Mouse (Mus musculus): ENCODE measurements around the gene Zdhhc22. TPM values are rescaled to one million over a fixed set of nuclear protein-coding genes. Genes with fewer than 3 reads are reported as not detected.

The Zdhhc22 gene
- polyA plus RNA-seq (2011; ENCODE audit: insufficient read depth, insufficient read length, low read depth, missing spikeins) = not detected in 2 replicates

DNA sequence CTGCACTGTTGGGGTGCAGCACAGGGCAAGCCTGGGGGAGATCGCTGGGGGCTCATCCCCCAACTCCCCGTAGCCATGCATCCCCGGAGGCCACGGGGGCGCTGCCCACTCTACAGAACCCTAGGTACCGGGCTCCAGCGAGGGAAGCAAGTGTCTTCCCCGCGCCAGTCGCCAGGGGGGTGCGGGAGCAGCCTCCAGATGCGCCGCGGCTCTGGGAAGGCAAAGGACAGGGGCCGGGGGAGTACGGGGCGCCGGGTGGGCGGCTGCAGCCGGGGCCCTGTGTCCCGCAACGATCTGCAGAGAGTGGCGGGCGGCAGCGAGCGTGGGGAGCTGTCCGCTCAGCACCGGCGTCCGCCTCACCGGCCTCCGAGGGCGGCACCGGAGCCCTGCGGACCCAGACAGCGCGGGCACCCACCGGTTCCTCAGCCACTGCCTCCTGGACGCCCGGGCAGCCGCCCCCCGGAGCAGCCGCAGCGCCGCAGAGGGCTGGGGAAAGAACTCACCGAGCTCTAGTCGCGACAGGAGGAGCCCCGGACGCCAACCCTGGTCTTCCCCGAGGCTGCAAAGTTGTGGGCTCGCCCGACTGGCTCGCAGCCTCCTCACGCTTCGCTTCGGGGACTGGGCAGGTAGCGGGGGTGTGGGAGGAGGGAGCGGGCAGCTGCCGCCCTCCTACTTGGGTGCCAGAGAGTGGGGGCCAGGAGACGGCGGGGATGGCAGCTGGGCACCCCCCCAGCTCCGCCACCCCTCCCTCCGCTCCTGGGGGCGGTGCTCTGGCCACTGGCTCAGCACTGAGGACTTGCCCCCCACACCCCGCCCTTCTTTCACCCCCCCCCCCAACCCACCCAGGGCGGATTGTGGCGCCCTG is at the start of gene Zdhhc22:
Gene Zdhhc22, minus strand, starts transcription at position 541 of the 865 bp plus-strand sequence.
- Histone ChIP-seq H3K36me3 (ENCODE audit: control insufficient read depth, insufficient read depth, low read length, poor library complexity, severe bottlenecking) (no peaks in the 10 kb centered on the region), H3K9ac (ENCODE audit: low read depth, poor library complexity, severe bottlenecking) (0 out of 2 replicates have a peak within 1 kb of the TSS, but pooled peaks have one; percentile 13), H3K27ac (ENCODE audit: insufficient read depth, low read length) (no peak within 1 kb of the TSS), H3K4me3 (ENCODE audit: low read depth, low read length) (peak within 1 kb of the TSS; percentile 26), H3K27me3 (ENCODE audit: control insufficient read depth, insufficient read depth, low read length, poor library complexity, severe bottlenecking) (peaks cover 9% of the 10 kb centered on the region; the same call in 1 of the 2 replicates), H3K9me3 (replicated peaks; ENCODE audit: control insufficient read depth, insufficient read depth, low read length, poor library complexity, severe bottlenecking) (no peaks in the 10 kb centered on the region), H3K4me1 (ENCODE audit: control insufficient read depth, insufficient read depth, low read length) (no peaks in the 10 kb centered on the region)
- TF ChIP-seq EP300 (IDR thresholded peaks at IDR 0.05; ENCODE audit: insufficient read depth, low read depth, low read length) (no peak), POLR2A (IDR thresholded peaks at IDR 0.05; ENCODE audit: insufficient read depth, low read length) (no peak), CTCF (IDR thresholded peaks at IDR 0.05; ENCODE audit: low read depth, low read length) (no peak)

DNA sequence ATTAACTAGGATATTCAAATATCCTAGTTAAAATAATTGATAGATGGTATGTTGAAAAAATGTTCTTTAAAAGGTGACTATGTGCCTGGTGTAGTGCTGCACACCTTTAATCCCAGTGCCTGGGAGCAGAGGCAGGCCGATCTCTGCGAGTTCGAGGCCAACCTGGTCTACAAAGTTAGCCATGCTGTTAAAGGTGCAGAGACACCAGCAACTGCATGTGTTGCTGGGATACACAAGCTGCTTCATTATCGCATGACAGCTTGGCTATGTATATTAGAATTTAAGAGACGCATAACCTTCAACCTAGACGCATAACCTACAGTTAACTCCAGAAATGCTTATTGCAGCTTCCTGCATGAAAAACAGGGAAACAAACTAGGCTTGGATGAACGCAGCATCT is 46.4 kb upstream of the Zdhhc22 start:
- Histone ChIP-seq H3K27ac (ENCODE audit: insufficient read depth, low read length) (no peak overlapping the region), H3K36me3 (ENCODE audit: control insufficient read depth, insufficient read depth, low read length, poor library complexity, severe bottlenecking) (no peaks in the 10 kb centered on the region), H3K9ac (ENCODE audit: low read depth, poor library complexity, severe bottlenecking) (no peak overlapping the region), H3K4me1 (ENCODE audit: control insufficient read depth, insufficient read depth, low read length) (no peaks in the 10 kb centered on the region), H3K27me3 (ENCODE audit: control insufficient read depth, insufficient read depth, low read length, poor library complexity, severe bottlenecking) (no peaks in the 10 kb centered on the region), H3K9me3 (replicated peaks; ENCODE audit: control insufficient read depth, insufficient read depth, low read length, poor library complexity, severe bottlenecking) (no peaks in the 10 kb centered on the region), H3K4me3 (ENCODE audit: low read depth, low read length) (no peak overlapping the region)
- TF ChIP-seq POLR2A (IDR thresholded peaks at IDR 0.05; ENCODE audit: insufficient read depth, low read length) (no peak), EP300 (IDR thresholded peaks at IDR 0.05; ENCODE audit: insufficient read depth, low read depth, low read length) (no peak)

GRCm38 (mm10) chr12:87031163-87031763 is 41.0 kb upstream of the Zdhhc22 start:
- no peak overlapping the region for H3K27ac ChIP-seq (ENCODE audit: insufficient read depth, low read length)
- H3K9me3 ChIP-seq (replicated peaks; ENCODE audit: control insufficient read depth, insufficient read depth, low read length, poor library complexity, severe bottlenecking) = no peaks in the 10 kb centered on the region
- TF ChIP-seq POLR2A (IDR thresholded peaks at IDR 0.05; ENCODE audit: insufficient read depth, low read length) = no peak
- no peak for TF ChIP-seq CTCF (IDR thresholded peaks at IDR 0.05; ENCODE audit: low read depth, low read length)
- TF ChIP-seq EP300 (IDR thresholded peaks at IDR 0.05; ENCODE audit: insufficient read depth, low read depth, low read length) = no peak
- H3K4me3 ChIP-seq (ENCODE audit: low read depth, low read length) = no peak overlapping the region
- no peaks in the 10 kb centered on the region for H3K4me1 ChIP-seq (ENCODE audit: control insufficient read depth, insufficient read depth, low read length)
- H3K27me3 ChIP-seq (ENCODE audit: control insufficient read depth, insufficient read depth, low read length, poor library complexity, severe bottlenecking) = no peaks in the 10 kb centered on the region
- no peaks in the 10 kb centered on the region for H3K36me3 ChIP-seq (ENCODE audit: control insufficient read depth, insufficient read depth, low read length, poor library complexity, severe bottlenecking)
- no peak overlapping the region for H3K9ac ChIP-seq (ENCODE audit: low read depth, poor library complexity, severe bottlenecking)

DNA sequence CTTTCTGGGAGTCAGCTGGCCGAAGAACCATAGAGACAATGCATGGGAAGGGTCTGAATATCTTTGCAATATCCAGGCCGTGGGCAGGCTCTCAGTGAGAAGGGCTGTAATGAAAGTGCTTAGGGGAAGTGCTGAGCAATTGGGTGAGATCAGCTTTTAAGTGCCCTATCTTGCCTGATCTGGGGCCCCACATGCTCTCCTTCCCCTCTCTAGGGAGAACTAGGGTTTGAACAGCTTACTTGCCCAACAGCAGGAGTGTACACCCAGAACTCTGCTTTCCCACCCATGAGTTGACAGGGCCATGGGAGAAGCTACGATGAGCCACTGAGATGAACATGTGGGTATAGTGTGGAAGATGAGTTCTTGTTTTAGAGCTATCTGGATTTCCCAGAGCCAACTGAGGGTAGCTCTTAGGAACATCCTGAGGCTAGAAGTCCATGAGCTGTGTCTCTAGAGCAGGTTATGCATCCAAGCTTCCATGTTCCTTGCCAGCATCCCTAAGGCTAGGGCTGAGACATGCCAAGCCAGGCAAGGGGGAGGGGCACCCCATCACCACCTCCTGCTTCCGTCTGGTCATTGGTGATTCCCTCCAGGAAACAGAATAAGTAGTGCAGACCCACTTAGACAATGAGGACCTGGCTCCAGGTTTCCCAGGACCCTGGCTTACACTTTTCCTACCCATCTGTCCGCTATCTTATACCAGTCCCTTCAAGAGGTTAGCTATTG is 39.2 kb upstream of the Zdhhc22 start:
- no peak overlapping the region for H3K4me3 ChIP-seq (ENCODE audit: low read depth, low read length)
- H3K9ac ChIP-seq (ENCODE audit: low read depth, poor library complexity, severe bottlenecking) = no peak overlapping the region
- peaks cover 3% of the 10 kb centered on the region for H3K4me1 ChIP-seq (ENCODE audit: control insufficient read depth, insufficient read depth, low read length)
- no peaks in the 10 kb centered on the region for H3K27me3 ChIP-seq (ENCODE audit: control insufficient read depth, insufficient read depth, low read length, poor library complexity, severe bottlenecking)
- no peak for TF ChIP-seq EP300 (IDR thresholded peaks at IDR 0.05; ENCODE audit: insufficient read depth, low read depth, low read length)
- no peak for TF ChIP-seq POLR2A (IDR thresholded peaks at IDR 0.05; ENCODE audit: insufficient read depth, low read length)
- no peak for TF ChIP-seq CTCF (IDR thresholded peaks at IDR 0.05; ENCODE audit: low read depth, low read length)
- H3K27ac ChIP-seq (ENCODE audit: insufficient read depth, low read length) = no peak overlapping the region
- H3K9me3 ChIP-seq (replicated peaks; ENCODE audit: control insufficient read depth, insufficient read depth, low read length, poor library complexity, severe bottlenecking) = no peaks in the 10 kb centered on the region
- no peaks in the 10 kb centered on the region for H3K36me3 ChIP-seq (ENCODE audit: control insufficient read depth, insufficient read depth, low read length, poor library complexity, severe bottlenecking)

GRCm38 (mm10) chr12:87028068-87028467 is 37.8 kb upstream of the Zdhhc22 start:
- Histone ChIP-seq H3K4me3 (ENCODE audit: low read depth, low read length) (no peak overlapping the region), H3K4me1 (ENCODE audit: control insufficient read depth, insufficient read depth, low read length) (peaks cover 3% of the 10 kb centered on the region), H3K27me3 (ENCODE audit: control insufficient read depth, insufficient read depth, low read length, poor library complexity, severe bottlenecking) (no peaks in the 10 kb centered on the region), H3K9me3 (replicated peaks; ENCODE audit: control insufficient read depth, insufficient read depth, low read length, poor library complexity, severe bottlenecking) (no peaks in the 10 kb centered on the region), H3K36me3 (ENCODE audit: control insufficient read depth, insufficient read depth, low read length, poor library complexity, severe bottlenecking) (no peaks in the 10 kb centered on the region), H3K27ac (ENCODE audit: insufficient read depth, low read length) (no peak overlapping the region), H3K9ac (ENCODE audit: low read depth, poor library complexity, severe bottlenecking) (no peak overlapping the region)
- TF ChIP-seq EP300 (IDR thresholded peaks at IDR 0.05; ENCODE audit: insufficient read depth, low read depth, low read length) = no peak
- no peak for TF ChIP-seq CTCF (IDR thresholded peaks at IDR 0.05; ENCODE audit: low read depth, low read length)
- no peak for TF ChIP-seq POLR2A (IDR thresholded peaks at IDR 0.05; ENCODE audit: insufficient read depth, low read length)
